Mouse (Mus musculus): ENCODE measurements around the gene H2-Oa.

DNA sequence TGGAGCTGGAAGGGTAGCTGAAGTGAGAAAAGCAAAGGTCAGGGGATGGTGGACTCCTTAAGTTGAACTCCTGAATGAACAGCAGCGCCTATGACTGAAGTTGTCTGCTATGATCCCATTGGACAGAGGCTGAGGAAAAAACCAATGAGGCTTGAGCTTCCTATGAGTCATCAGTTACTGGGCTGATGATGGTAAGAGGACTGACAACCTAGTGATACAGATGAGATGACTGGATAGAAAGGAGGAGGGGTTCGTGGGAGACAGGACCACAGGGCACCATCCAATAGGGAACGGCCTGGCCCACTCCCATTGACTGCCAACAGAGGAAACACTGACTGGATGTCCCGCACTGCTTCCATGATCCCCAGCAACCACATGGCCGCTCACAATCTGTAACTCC, 12.5 kb upstream of the H2-Oa start:
- TF ChIP-seq CTCF (IDR thresholded peaks at IDR 0.05; ENCODE audit: low read depth) (no peak), EP300 (optimal IDR thresholded peaks at IDR 0.05) (no peak)
